Comparison of ENCODE assay signal across 26 mouse cellular contexts in genomic region chr3:159056960-159057525, GRCm38 (mm10).
DNase-seq lines count a peak whose midpoint lies in the region; ATAC-seq and TF ChIP-seq lines count a peak whose summit lies in the region.
"Had no signal": no experiment of that assay in that cellular context is flagged by ENCODE, and none has a peak within 500 bp of the region (broad histone marks: within the 10 kb centered on the region; RNA-seq: fewer than 3 reads in every experiment).

No protein-coding gene starts in this region.

- H3K4me2 ChIP-seq in hindbrain, embryonic 11.5 days (replicated peaks; ENCODE audit: low read depth, low read length): no peak overlapping the region
- no peak overlapping the region for H3K4me2 ChIP-seq in hindbrain, postnatal 0 days (ENCODE audit: low read depth, low read length)
- no peak overlapping the region for H3K4me2 ChIP-seq in midbrain, postnatal 0 days (ENCODE audit: low read depth, low read length, poor library complexity, severe bottlenecking)
- H3K4me2 ChIP-seq in kidney, embryonic 15.5 days: no peak overlapping the region
- H3K4me2 ChIP-seq: embryonic facial prominence, embryonic 13.5 days; hindbrain, embryonic 13.5 days; liver, embryonic 12.5 days; neural tube, embryonic 12.5 days had no signal

- DNase-seq in hindbrain, embryonic 11.5 days (ENCODE audit: low spot score): peak; percentile 0
- DNase-seq in hindbrain, postnatal 0 days (ENCODE audit: low spot score): no peak
- no peak for DNase-seq in midbrain, postnatal 0 days (ENCODE audit: low spot score)
- DNase-seq in midbrain, embryonic 10.5 days (ENCODE audit: low spot score): no peak
- peak; percentile 31 for DNase-seq in hindlimb bud, embryonic 11.5 days (ENCODE audit: extremely low spot score, low read depth, low spot score)
- no peak for DNase-seq in natural killer cell, adult 2 months (ENCODE audit: low spot score in 2 of 2)
- DNase-seq: adrenal gland, postnatal 14 days; cerebellum, adult 8-10 months; cerebellum, postnatal 36 days; gastrocnemius, postnatal 36 days; lung, adult 18-20 months; lung, postnatal 10 days; right cerebral cortex, postnatal 14 days; thymus, adult 2 months; thymus, postnatal 4 days had no signal

- no peaks in the 10 kb centered on the region for H3K4me1 ChIP-seq in hindbrain, embryonic 11.5 days (replicated peaks; ENCODE audit: control insufficient read depth, insufficient read depth, low read length)
- no peaks in the 10 kb centered on the region for H3K4me1 ChIP-seq in hindbrain, postnatal 0 days (ENCODE audit: insufficient read depth, low read length)
- no peaks in the 10 kb centered on the region for H3K4me1 ChIP-seq in midbrain, postnatal 0 days (ENCODE audit: insufficient read depth, low read length)
- H3K4me1 ChIP-seq in midbrain, embryonic 10.5 days: no peaks in the 10 kb centered on the region
- H3K4me1 ChIP-seq in kidney, embryonic 15.5 days: no peaks in the 10 kb centered on the region
- H3K4me1 ChIP-seq: embryonic facial prominence, embryonic 13.5 days; hindbrain, embryonic 13.5 days; liver, embryonic 12.5 days; neural tube, embryonic 12.5 days had no signal

- no peak for TF ChIP-seq CTCF in hindbrain, postnatal 0 days (IDR thresholded peaks at IDR 0.05; ENCODE audit: low read depth)
- TF ChIP-seq CTCF in midbrain, postnatal 0 days (IDR thresholded peaks at IDR 0.05): no peak

- H3K36me3 ChIP-seq in hindbrain, embryonic 11.5 days (ENCODE audit: control insufficient read depth, insufficient read depth, low read length): no peaks in the 10 kb centered on the region
- no peaks in the 10 kb centered on the region for H3K36me3 ChIP-seq in hindbrain, postnatal 0 days (ENCODE audit: insufficient read depth, low read length)
- no peaks in the 10 kb centered on the region for H3K36me3 ChIP-seq in midbrain, postnatal 0 days (ENCODE audit: insufficient read depth, low read length)
- no peaks in the 10 kb centered on the region for H3K36me3 ChIP-seq in midbrain, embryonic 10.5 days
- no peaks in the 10 kb centered on the region for H3K36me3 ChIP-seq in kidney, embryonic 15.5 days
- H3K36me3 ChIP-seq: embryonic facial prominence, embryonic 13.5 days; hindbrain, embryonic 13.5 days; liver, embryonic 12.5 days; neural tube, embryonic 12.5 days had no signal

- ATAC-seq in hindbrain, embryonic 11.5 days (ENCODE audit: low FRiP score): 0 out of 2 replicates have a peak, but pooled peaks have one; percentile 30
- no peak for ATAC-seq in hindbrain, postnatal 0 days
- ATAC-seq in midbrain, postnatal 0 days (ENCODE audit: low FRiP score): peak; percentile 34; the same call in 1 of the 2 replicates
- no peak for ATAC-seq in kidney, embryonic 15.5 days (replicated peaks; ENCODE audit: low FRiP score)
- ATAC-seq: forebrain, embryonic 16.5 days; intestine, embryonic 16.5 days; liver, embryonic 12.5 days had no signal

- H3K9me3 ChIP-seq in hindbrain, embryonic 11.5 days (ENCODE audit: control insufficient read depth, low read length): no peaks in the 10 kb centered on the region
- no peaks in the 10 kb centered on the region for H3K9me3 ChIP-seq in hindbrain, postnatal 0 days (ENCODE audit: low read length)
- H3K9me3 ChIP-seq in midbrain, postnatal 0 days (ENCODE audit: low read length): no peaks in the 10 kb centered on the region
- H3K9me3 ChIP-seq in midbrain, embryonic 10.5 days (replicated peaks): no peaks in the 10 kb centered on the region
- H3K9me3 ChIP-seq in kidney, embryonic 15.5 days (replicated peaks): no peaks in the 10 kb centered on the region
- H3K9me3 ChIP-seq: embryonic facial prominence, embryonic 13.5 days; hindbrain, embryonic 13.5 days; liver, embryonic 12.5 days; neural tube, embryonic 12.5 days had no signal

- 70% methylated on average over 1 of the region's 1 CpGs for WGBS in hindbrain, embryonic 11.5 days
- WGBS in hindbrain, postnatal 0 days: 84% methylated on average over 1 of the region's 1 CpGs
- WGBS in midbrain, postnatal 0 days: 81% methylated on average over 1 of the region's 1 CpGs
- 90% methylated on average over 1 of the region's 1 CpGs for WGBS in midbrain, embryonic 10.5 days
- 77% methylated on average over 1 of the region's 1 CpGs for WGBS in kidney, embryonic 15.5 days

- no peaks in the 10 kb centered on the region for H3K27me3 ChIP-seq in hindbrain, embryonic 11.5 days (ENCODE audit: control insufficient read depth, insufficient read depth, low read length)
- H3K27me3 ChIP-seq in hindbrain, postnatal 0 days (ENCODE audit: insufficient read depth, low read length): no peaks in the 10 kb centered on the region
- H3K27me3 ChIP-seq in midbrain, postnatal 0 days (ENCODE audit: insufficient read depth, low read length): no peaks in the 10 kb centered on the region
- no peaks in the 10 kb centered on the region for H3K27me3 ChIP-seq in midbrain, embryonic 10.5 days (ENCODE audit: low read depth, poor library complexity, severe bottlenecking)
- no peaks in the 10 kb centered on the region for H3K27me3 ChIP-seq in kidney, embryonic 15.5 days
- H3K27me3 ChIP-seq: embryonic facial prominence, embryonic 13.5 days; hindbrain, embryonic 13.5 days; liver, embryonic 12.5 days; neural tube, embryonic 12.5 days had no signal

- no peak overlapping the region for H3K9ac ChIP-seq in hindbrain, embryonic 11.5 days (ENCODE audit: low read depth, low read length)
- no peak overlapping the region for H3K9ac ChIP-seq in hindbrain, postnatal 0 days (replicated peaks; ENCODE audit: low read length)
- no peak overlapping the region for H3K9ac ChIP-seq in midbrain, postnatal 0 days (replicated peaks; ENCODE audit: low read length, poor library complexity, severe bottlenecking)
- H3K9ac ChIP-seq in kidney, embryonic 15.5 days: no peak overlapping the region
- H3K9ac ChIP-seq: embryonic facial prominence, embryonic 13.5 days; hindbrain, embryonic 13.5 days; liver, embryonic 12.5 days; neural tube, embryonic 12.5 days had no signal

- H3K4me3 ChIP-seq in hindbrain, embryonic 11.5 days (ENCODE audit: low read depth, low read length): no peak overlapping the region
- no peak overlapping the region for H3K4me3 ChIP-seq in hindbrain, postnatal 0 days (ENCODE audit: low read length)
- no peak overlapping the region for H3K4me3 ChIP-seq in midbrain, postnatal 0 days (ENCODE audit: low read depth, low read length)
- H3K4me3 ChIP-seq in midbrain, embryonic 10.5 days: no peak overlapping the region
- H3K4me3 ChIP-seq in kidney, embryonic 15.5 days (replicated peaks): no peak overlapping the region
- H3K4me3 ChIP-seq: embryonic facial prominence, embryonic 13.5 days; erythroblast, embryonic 14.5 days; hindbrain, embryonic 13.5 days; left cerebral cortex, adult 2 months; liver, embryonic 12.5 days; neural tube, embryonic 12.5 days had no signal

- H3K27ac ChIP-seq in hindbrain, embryonic 11.5 days (ENCODE audit: low read depth, low read length): no peak overlapping the region
- no peak overlapping the region for H3K27ac ChIP-seq in hindbrain, postnatal 0 days
- H3K27ac ChIP-seq in midbrain, postnatal 0 days (ENCODE audit: low read depth, low read length): no peak overlapping the region
- H3K27ac ChIP-seq in midbrain, embryonic 10.5 days (replicated peaks): no peak overlapping the region
- no peak overlapping the region for H3K27ac ChIP-seq in kidney, embryonic 15.5 days
- H3K27ac ChIP-seq: embryonic facial prominence, embryonic 13.5 days; hindbrain, embryonic 13.5 days; kidney, postnatal 0 days; left cerebral cortex, adult 2 months; liver, embryonic 12.5 days; neural tube, embryonic 12.5 days; stomach, postnatal 0 days had no signal

Comparison
In these comparisons a context has a peak if more than half of its experiments do, and no peak if none do; other contexts are left out.
1. ATAC-seq: peak in hindbrain, embryonic 11.5 days (single experiment) and midbrain, postnatal 0 days (single experiment); none in hindbrain, postnatal 0 days (single experiment) and kidney, embryonic 15.5 days (single experiment).
2. DNase-seq: peak in hindbrain, embryonic 11.5 days (single experiment) and hindlimb bud, embryonic 11.5 days (single experiment); none in hindbrain, postnatal 0 days (single experiment), midbrain, postnatal 0 days (single experiment), midbrain, embryonic 10.5 days (single experiment) and natural killer cell, adult 2 months (0 of 2).